Mouse (Mus musculus) central nervous system, embryonic 14 days (tissue): Measurements from ENCODE around the gene Ckmt2. TPM values are rescaled to one million over a fixed set of nuclear protein-coding genes. Genes with fewer than 3 reads are reported as not detected.

Experiments used
- polyA plus RNA-seq: library from polyadenylated mRNA; depleted of rRNA; stranded (reverse); fragments of >200 nt; gene quantifications from 2 replicates; pipeline ENCODE4 v1.2.3, GENCODE M21; 2012; rRNA removed

The Ckmt2 gene
- polyA plus RNA-seq: 0.07 and 0.35 TPM in 2 replicates

DNA sequence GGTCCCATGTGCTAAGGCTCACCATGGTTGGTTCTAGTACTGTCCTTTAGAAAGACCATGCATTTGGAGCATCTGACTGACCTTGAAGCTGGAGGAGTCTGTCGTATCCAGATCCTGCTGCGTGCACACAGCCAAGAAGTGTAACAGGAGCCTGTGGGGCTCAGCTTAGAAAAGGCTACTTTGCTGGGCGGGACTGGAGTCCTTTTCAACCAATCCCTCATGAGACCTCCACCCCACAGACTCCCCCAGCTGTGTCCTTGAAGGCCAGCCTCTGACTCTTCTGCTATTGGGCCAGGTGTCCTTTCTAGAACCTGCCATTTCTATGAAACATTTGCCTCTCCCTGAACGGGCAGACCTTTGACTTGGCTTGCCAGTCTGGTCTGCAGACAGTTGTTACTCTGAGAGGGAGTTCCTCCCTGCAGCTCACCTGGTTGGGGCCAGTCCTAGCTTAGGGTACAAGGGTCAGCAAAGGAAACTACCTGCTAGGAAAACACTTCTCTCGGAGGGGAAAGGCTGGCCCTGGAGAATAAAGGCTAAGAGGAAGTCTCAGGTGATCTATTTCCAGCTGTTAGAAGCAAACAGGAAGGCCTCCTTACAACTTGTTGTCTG, at the start of gene Ckmt2:
Gene Ckmt2 (minus strand): TSS at position 145 of the 609 bp plus-strand sequence.

DNA sequence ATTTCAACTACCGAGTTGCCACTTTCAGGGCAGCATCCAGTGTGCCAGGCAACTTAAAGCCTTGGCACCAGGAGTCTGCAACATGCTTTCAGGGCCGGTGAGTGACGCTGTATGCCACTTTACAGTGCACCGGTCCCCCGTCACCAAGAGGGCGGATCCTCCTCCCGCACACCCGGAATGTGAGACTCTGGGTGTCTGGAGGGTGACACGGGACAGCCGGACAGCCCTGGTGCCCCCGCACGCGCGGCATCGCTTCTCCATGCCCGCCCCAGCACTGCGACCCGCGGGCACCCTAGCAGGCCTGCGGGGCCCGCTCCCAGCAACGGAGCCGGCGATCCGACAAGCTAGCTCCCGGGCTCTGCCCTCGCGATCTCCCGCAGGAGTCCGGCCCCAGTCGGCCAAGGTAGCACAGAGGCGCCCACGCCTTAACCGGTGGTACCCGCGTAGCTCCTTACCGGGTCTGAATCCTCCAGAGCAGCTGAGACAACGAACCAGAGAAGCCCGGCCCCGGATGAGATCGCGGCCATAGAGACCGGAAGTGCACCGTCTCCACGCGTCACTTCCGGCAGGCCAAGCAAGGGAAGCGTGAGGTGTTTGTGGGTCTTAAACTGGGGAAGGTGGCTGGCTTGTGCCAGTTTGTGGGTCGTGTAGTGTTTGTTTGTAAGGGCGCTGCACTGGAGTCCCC, 69.4 kb downstream of the Ckmt2 start, which contains the start of gene Zcchc9:
Gene Zcchc9 (minus strand): TSS at position 551 of the 685 bp plus-strand sequence.

Other genes with a start within 250 kb of the Ckmt2 start
- gene Acot12, start 135.4 kb downstream of the Ckmt2 start, polyA plus RNA-seq: 0.19 and 0.34 TPM in 2 replicates
- 24.5 and 29.5 TPM in 2 replicates for gene Zcchc9, start 69.2 kb downstream of the Ckmt2 start, polyA plus RNA-seq